Mouse (Mus musculus) natural killer cell, adult 2 months (primary cell): ENCODE data around the gene Serpina3m.
"Not testable (repeated sequence)": the region's sequence is repeated elsewhere in the genome, so short reads cannot be mapped to it uniquely, and the experiment has no call there.

Experiments
- DNase-seq, 2 experiments: peaks; one replicate each; pipeline ENCODE4 v3.0.0; 2022; ENCODE audit warnings: low spot score in 2 of 2

The Serpina3m gene

GRCm38 (mm10) chr12:104388477-104388876, 50.2 kb downstream of the Serpina3m start:
- DNase-seq: no peak

GRCm38 (mm10) chr12:104391057-104391456, 52.8 kb downstream of the Serpina3m start:
- not testable (repeated sequence) for DNase-seq

- no peak for DNase-seq
These were observed 65.7 kb downstream of the Serpina3m start for GRCm38 (mm10) chr12:104403968-104404367.

- no peak for DNase-seq
These were observed 68.2 kb downstream of the Serpina3m start, which contains the start of gene Serpina3n for GRCm38 (mm10) chr12:104406454-104406885. Gene Serpina3n, plus strand, starts transcription at chr12:104406729.

GRCm38 (mm10) chr12:104412507-104412906, 74.2 kb downstream of the Serpina3m start:
- DNase-seq: no peak

GRCm38 (mm10) chr12:104414576-104414975, 76.3 kb downstream of the Serpina3m start:
- no peak for DNase-seq

- DNase-seq: no peak
These were observed 77.5 kb downstream of the Serpina3m start for GRCm38 (mm10) chr12:104415625-104416315.

GRCm38 (mm10) chr12:104418340-104419135, 80.3 kb downstream of the Serpina3m start:
- DNase-seq: peak; percentile 61 to 64

GRCm38 (mm10) chr12:104419136-104419462, 80.8 kb downstream of the Serpina3m start:
- DNase-seq: no peak

- DNase-seq: no peak
These were observed 84.5 kb downstream of the Serpina3m start for GRCm38 (mm10) chr12:104422615-104423392.

- DNase-seq: no peak
These were observed 87.3 kb downstream of the Serpina3m start for GRCm38 (mm10) chr12:104425591-104425990.

- DNase-seq: peak; percentile 10 to 12
These were observed 88.6 kb downstream of the Serpina3m start for GRCm38 (mm10) chr12:104426915-104427314.

- DNase-seq: no peak
These were observed 93.1 kb downstream of the Serpina3m start for GRCm38 (mm10) chr12:104431359-104431758.

- no peak for DNase-seq
These were observed 94.9 kb downstream of the Serpina3m start for GRCm38 (mm10) chr12:104433214-104433613.

GRCm38 (mm10) chr12:104433951-104434735, 95.9 kb downstream of the Serpina3m start:
- no peak for DNase-seq

GRCm38 (mm10) chr12:104440087-104440760, 101.9 kb downstream of the Serpina3m start:
- peak in 1 of 2 experiments; percentile 37 for DNase-seq

- no peak for DNase-seq
These were observed 105.4 kb downstream of the Serpina3m start for GRCm38 (mm10) chr12:104443716-104444115.
